Mouse (Mus musculus) kidney, adult 2 months (tissue): ENCODE results near the gene Dpp6.

Experiments used
- CTCF ChIP-seq: fragments of 200-500 bp; conservative IDR thresholded peaks from 2 replicates; pipeline ENCODE4 v1.5.1; 2011; ENCODE audit warnings: low read depth, mild to moderate bottlenecking, control low read depth, low read length, moderate library complexity, mixed read lengths; ENCODE audit not compliant: insufficient read depth, insufficient read length
- POLR2A ChIP-seq: fragments of 200-500 bp; IDR thresholded peaks from one replicate; pipeline ENCODE4 v1.6.1; 2011; ENCODE audit warnings: low read depth, low read length, control low read depth

DNA sequence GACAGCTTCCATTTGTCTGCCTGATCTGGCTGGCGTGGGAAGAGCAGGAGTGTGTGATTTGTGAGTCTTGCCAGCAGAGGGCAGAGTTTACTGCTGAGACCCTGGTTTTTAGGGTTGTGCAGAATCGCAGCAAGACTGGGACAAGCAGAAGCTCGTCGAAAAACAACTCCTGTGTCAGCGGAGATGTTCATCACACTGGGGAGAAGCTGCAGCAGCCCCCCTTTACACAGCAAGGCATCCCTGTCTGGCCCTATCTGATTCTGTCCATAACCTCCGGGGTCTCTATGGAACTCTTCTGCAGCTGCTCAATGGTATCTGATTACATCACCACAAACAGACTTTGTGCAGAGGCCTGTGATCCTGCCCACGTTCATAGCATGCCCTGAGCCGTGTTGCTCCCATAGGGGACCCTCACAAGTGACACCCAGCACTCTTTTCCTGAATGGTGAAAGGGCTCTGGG is 258.2 kb downstream of the Dpp6 start:
- TF ChIP-seq POLR2A (no peak), CTCF (peak; percentile 66)
